Mouse (Mus musculus): ENCODE measurements around the gene Trmt1. TPM values are rescaled to one million over a fixed set of nuclear protein-coding genes. Genes with fewer than 3 reads are reported as not detected.

Trmt1 gene
- total and polyA plus RNA-seq, 3 experiments: 77.0 to 160 (median 157) TPM

GRCm38 (mm10) chr8:84659936-84660818, 25.9 kb upstream of the Trmt1 start (continued):
- TF ChIP-seq UBTF (IDR thresholded peaks at IDR 0.05; ENCODE audit: low read depth, low read length): no peak

DNA sequence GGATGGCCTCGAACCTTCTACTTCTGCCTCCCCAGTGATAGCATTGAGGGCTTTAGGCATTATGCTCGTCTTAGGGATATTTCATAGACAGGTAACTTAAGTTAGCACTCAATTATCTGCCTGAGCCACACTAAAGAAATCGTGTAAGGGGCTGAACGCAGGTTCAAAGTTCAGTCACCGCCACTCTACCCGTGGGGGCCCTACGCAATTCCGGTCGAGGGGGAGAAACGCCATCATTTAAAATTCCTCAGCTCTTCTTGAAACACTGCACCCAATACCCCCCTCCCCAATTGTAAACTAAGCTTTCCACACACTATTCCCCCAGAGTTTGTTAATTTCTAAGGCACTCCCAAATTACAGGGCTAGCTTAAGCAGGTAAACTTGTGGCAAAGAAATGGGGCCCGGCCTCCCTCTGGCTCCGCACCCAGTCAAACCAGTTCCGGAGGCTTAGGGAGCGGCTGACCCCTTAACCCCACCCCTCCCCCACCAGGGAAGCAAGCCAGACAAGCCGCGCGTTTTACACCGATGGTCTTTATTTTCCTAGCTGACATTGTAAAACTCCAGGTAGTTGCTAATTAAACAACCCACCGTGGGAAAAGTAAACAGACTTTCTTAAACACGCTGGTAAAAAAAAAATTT, 25.2 kb upstream of the Trmt1 start:
- peak; percentile 47 for DNase-seq (ENCODE audit: extremely low read depth)
- TF ChIP-seq ETS1 (conservative IDR thresholded peaks at IDR 0.05; ENCODE audit: low read depth, low read length): no peak
- TF ChIP-seq UBTF (IDR thresholded peaks at IDR 0.05; ENCODE audit: low read depth, low read length): peak; percentile 24; the same call in 1 of the 2 replicates
- TF ChIP-seq CHD1 (IDR thresholded peaks at IDR 0.05; ENCODE audit: low read depth, low read length): peak; percentile 86
- TF ChIP-seq EP300 (IDR thresholded peaks at IDR 0.05; ENCODE audit: low read length): no peak
- no peak for TF ChIP-seq POLR2AphosphoS2 (IDR thresholded peaks at IDR 0.05; ENCODE audit: low read depth, low read length)
- no peak for TF ChIP-seq JUND (conservative IDR thresholded peaks at IDR 0.05; ENCODE audit: low read depth, low read length)
- TF ChIP-seq ZC3H11A (IDR thresholded peaks at IDR 0.05; ENCODE audit: low read depth, low read length): no peak
- TF ChIP-seq NRF1 (IDR thresholded peaks at IDR 0.05; ENCODE audit: low read depth, low read length): no peak
- TF ChIP-seq MXI1 (IDR thresholded peaks at IDR 0.05; ENCODE audit: low read depth, low read length): no peak
- no peak for TF ChIP-seq CTCF (conservative IDR thresholded peaks at IDR 0.05 in 1 of 2, IDR thresholded peaks at IDR 0.05 in 1 of 2; ENCODE audit: low read depth in 2 of 2, low read length in 2 of 2)
- TF ChIP-seq POLR2A (IDR thresholded peaks at IDR 0.05; ENCODE audit: low read depth, low read length): peak; percentile 30; the same call in 1 of the 2 replicates
- no peak for TF ChIP-seq GABPA (IDR thresholded peaks at IDR 0.05; ENCODE audit: insufficient replicate concordance, low read depth, low read length)
- TF ChIP-seq MAFK (IDR thresholded peaks at IDR 0.05; ENCODE audit: insufficient replicate concordance, low read length): no peak
- TF ChIP-seq TCF12 (IDR thresholded peaks at IDR 0.05; ENCODE audit: low read depth, low read length): no peak
- 0 out of 2 replicates have a peak, but pooled peaks have one; percentile 64 for TF ChIP-seq CHD2 (IDR thresholded peaks at IDR 0.05; ENCODE audit: low read length)
- no peak for TF ChIP-seq USF1 (IDR thresholded peaks at IDR 0.05; ENCODE audit: low read depth, low read length)
- no peak for TF ChIP-seq E2F4 (IDR thresholded peaks at IDR 0.05; ENCODE audit: insufficient replicate concordance, low read depth, low read length)
- TF ChIP-seq RCOR1 (conservative IDR thresholded peaks at IDR 0.05; ENCODE audit: low read depth, low read length): no peak
- TF ChIP-seq BHLHE40 (IDR thresholded peaks at IDR 0.05; ENCODE audit: low read depth, low read length): no peak
- no peak for TF ChIP-seq MAZ (IDR thresholded peaks at IDR 0.05; ENCODE audit: low read depth, low read length)
- TF ChIP-seq MEF2A (IDR thresholded peaks at IDR 0.05; ENCODE audit: borderline replicate concordance, low read depth, low read length): no peak
- no peak for TF ChIP-seq MYC (IDR thresholded peaks at IDR 0.05; ENCODE audit: low read depth, low read length)
- TF ChIP-seq PAX5 (IDR thresholded peaks at IDR 0.05; ENCODE audit: low read length): no peak
- TF ChIP-seq HCFC1 (IDR thresholded peaks at IDR 0.05; ENCODE audit: low read depth, low read length): no peak
- no peak for TF ChIP-seq ZKSCAN1 (IDR thresholded peaks at IDR 0.05; ENCODE audit: borderline replicate concordance, low read depth, low read length)
- 0 out of 2 replicates have a peak, but pooled peaks have one; percentile 26 for TF ChIP-seq ZNF384 (IDR thresholded peaks at IDR 0.05; ENCODE audit: low read depth, low read length)
- 0 out of 2 replicates have a peak, but pooled peaks have one; percentile 35 for TF ChIP-seq TBP (conservative IDR thresholded peaks at IDR 0.05; ENCODE audit: low read depth, low read length)
- TF ChIP-seq ELF1 (IDR thresholded peaks at IDR 0.05; ENCODE audit: low read depth, low read length): no peak; the same call in 1 of the 2 replicates
- no peak for TF ChIP-seq JUN (IDR thresholded peaks at IDR 0.05; ENCODE audit: insufficient read depth, low read depth, low read length)
- no peak for TF ChIP-seq IRF4 (IDR thresholded peaks at IDR 0.05; ENCODE audit: low read depth, low read length)
- no peak; the same call in 1 of the 2 replicates for TF ChIP-seq SIN3A (IDR thresholded peaks at IDR 0.05; ENCODE audit: low read length)
- no peak for TF ChIP-seq MAX (IDR thresholded peaks at IDR 0.05; ENCODE audit: low read length)
- 0 out of 2 replicates have a peak, but pooled peaks have one; percentile 34 for TF ChIP-seq NELFE (IDR thresholded peaks at IDR 0.05; ENCODE audit: low read depth, low read length)
- TF ChIP-seq ZMIZ1 (IDR thresholded peaks at IDR 0.05; ENCODE audit: low read depth, low read length): 0 out of 2 replicates have a peak, but pooled peaks have one; percentile 5
- TF ChIP-seq SMC3 (IDR thresholded peaks at IDR 0.05; ENCODE audit: low read depth, low read length): no peak

More for the DNA sequence above, 25.2 kb upstream of the Trmt1 start:
- Histone ChIP-seq H3K9ac (ENCODE audit: insufficient read depth, low read depth) (peak overlapping the region; percentile 95), H3K4me1 (ENCODE audit: control insufficient read depth in 1 of 2, insufficient read depth in 2 of 2) (peaks cover 7 to 42% of the 10 kb centered on the region in 2 experiments), H3K4me3 (replicated peaks in 1 of 3; ENCODE audit: low read depth in 2 of 3, low read length in 2 of 3, poor library complexity in 1 of 3) (peak overlapping the region; percentile 68 to 97 (median 80)), H3K4me2 (ENCODE audit: insufficient read depth, low read depth, poor library complexity, severe bottlenecking) (peak overlapping the region; percentile 82), H3K27me3 (replicated peaks) (no peaks in the 10 kb centered on the region), H3K79me2 (replicated peaks; ENCODE audit: control insufficient read depth, extremely low read depth, insufficient read depth, poor library complexity, severe bottlenecking) (peaks cover 23% of the 10 kb centered on the region), H3K36me3 (replicated peaks in 1 of 2; ENCODE audit: control insufficient read depth in 1 of 2, insufficient read depth in 1 of 2, low read length in 1 of 2) (no peaks in the 10 kb centered on the region), H3K27ac (ENCODE audit: insufficient read depth, low read depth) (peak overlapping the region; percentile 97), H3K9me3 (replicated peaks; ENCODE audit: low read length) (no peaks in the 10 kb centered on the region)
- in situ Hi-C loops (cut with MboI; ENCODE audit: low pct_ligation_motif_present, low pct_unique_long_range_greater_than_20kb, low sequenced_read_pairs) (no loop called here), dilution Hi-C loops (cut with MboI; ENCODE audit: extremely low pct_ligation_motif_present, extremely low pct_unique_long_range_greater_than_20kb, low sequenced_read_pairs) (no loop called here)
